Mouse (Mus musculus): ENCODE measurements around the gene Nanos1.

Gene Nanos1

DNA sequence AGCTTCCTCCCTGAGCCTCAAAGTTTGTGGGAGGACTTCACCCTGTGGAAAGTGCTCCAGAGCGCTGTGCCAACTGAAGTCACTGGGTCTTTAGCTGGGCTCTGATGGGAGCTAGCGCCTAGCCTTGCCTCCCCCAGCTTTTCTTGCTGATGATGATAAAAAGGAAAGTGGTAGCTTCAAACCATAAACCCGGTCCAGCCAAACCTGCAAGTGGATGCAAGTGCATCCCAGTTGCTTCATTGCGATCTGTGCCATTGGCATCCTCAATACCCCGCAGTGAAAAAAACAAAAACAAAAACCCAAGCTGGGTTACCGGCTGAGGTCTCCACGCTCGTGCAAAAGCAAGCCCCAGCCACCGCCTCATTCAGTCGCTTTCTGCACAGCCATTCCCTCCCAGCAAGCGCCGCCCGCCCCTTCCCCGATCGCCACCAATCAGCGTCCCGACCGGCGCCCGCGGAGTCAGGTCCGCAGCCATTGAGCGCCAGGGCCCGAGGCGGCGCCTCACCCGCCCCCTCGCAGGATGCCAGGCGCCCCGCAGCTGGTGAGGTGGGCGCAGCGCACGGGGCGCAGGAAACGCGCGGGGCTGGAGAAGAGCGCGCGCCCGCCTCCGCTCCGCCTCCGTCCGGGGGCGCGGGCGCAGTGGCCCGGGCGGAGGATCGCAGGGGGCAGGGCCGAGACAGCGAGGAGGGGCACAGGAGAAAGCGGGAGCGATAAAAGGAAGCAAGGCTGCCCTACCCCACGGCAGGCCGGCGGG, at the start of gene Nanos1:
Gene Nanos1 (plus strand): TSS at position 550 of the 754 bp plus-strand sequence.
- ATAC-seq (ENCODE audit: insufficient number of reproducible peaks, low FRiP score, low TSS enrichment) = peak; percentile 94

DNA sequence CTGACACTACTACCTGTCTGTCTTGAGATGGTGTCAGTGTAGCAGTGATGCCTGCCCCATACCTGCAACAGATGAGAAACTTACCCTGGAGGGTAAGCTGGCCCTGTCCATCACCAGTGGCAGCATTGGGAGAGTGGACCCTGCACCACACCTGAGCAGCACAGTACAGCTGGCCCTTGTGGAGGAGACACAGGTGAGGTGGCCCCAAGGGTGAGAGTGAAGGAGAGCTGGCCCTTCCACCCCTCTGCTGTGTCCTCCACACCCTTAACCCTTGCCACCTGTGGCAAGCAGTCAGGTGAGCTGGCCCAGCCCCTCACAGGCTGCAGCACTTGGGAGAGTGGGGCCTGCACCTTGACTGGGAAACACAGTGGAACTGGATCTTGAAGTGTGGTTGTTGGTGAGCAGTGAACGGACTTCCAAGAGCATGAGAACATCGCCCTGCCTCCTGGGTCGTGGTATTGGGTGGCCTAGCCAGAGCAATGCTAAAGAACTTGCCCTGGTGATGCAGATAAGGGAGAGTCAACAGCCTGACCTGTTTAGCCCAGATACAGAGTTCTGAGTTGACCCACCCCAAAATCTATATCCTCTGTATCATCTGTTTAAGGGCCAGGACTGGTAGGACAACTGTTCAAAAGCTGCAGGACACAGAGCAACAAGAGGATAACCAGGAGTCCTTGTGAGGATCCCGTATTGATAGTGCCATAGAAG, 46.4 kb upstream of the Nanos1 start:
- ATAC-seq (ENCODE audit: insufficient number of reproducible peaks, low FRiP score, low TSS enrichment) = no peak

DNA sequence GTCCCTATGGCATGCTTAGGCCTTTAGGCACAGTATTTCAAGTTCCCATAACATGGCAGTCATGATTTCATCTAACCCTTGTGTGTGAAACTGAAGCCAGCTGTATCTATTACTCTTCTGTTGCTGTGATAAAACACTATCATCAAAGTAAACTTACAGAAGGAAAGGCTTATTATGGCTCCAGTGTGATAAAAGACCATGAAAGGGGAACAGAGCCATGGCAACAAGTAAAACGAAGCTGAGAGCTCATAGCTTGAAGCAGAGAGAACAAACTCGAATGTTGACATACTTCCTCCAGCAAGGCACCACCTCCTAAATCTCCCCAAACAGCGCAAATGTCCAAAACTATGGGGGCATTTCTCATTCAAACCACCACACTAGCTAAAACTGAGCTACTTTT, 45.6 kb upstream of the Nanos1 start:
- no peak for ATAC-seq (ENCODE audit: insufficient number of reproducible peaks, low FRiP score, low TSS enrichment)

DNA sequence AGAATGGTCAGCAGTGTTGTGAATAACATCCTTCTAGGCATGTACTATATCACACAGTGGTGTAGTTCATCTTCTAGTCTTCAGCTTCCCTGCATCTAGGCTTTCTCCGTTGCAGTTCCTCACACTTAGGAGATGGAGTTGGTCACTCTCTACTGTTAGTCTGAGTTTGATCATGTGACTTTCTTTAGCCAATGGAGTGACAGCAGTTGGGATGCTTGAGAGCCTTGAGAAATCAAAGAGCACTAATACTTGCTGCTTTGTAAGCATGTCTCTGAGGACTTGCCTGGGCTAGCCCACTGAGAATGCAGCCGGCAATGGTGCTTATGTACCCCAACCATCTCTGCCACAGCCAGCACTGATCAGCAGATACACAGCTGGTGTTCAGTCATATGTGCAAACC, 43.2 kb upstream of the Nanos1 start:
- no peak for ATAC-seq (ENCODE audit: insufficient number of reproducible peaks, low FRiP score, low TSS enrichment)

DNA sequence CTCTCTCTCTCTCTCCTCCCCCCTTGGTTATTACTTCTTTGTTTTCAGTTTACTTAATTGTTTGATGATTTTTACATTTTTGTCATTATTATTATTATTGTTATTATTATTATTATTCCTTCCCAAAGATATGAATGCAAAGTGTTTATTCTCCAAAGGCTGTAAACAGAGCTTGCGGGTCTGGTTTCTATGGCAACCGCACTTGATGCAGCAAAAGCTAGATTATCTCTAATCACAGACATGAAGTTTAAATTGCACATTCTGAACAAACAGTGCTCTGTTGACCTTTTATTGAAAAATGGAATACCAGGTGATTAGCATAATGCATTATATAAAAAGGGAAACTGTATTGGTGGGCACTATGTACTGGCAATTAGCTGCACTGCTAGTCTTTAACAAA, 39.4 kb upstream of the Nanos1 start:
- ATAC-seq (ENCODE audit: insufficient number of reproducible peaks, low FRiP score, low TSS enrichment) = no peak

DNA sequence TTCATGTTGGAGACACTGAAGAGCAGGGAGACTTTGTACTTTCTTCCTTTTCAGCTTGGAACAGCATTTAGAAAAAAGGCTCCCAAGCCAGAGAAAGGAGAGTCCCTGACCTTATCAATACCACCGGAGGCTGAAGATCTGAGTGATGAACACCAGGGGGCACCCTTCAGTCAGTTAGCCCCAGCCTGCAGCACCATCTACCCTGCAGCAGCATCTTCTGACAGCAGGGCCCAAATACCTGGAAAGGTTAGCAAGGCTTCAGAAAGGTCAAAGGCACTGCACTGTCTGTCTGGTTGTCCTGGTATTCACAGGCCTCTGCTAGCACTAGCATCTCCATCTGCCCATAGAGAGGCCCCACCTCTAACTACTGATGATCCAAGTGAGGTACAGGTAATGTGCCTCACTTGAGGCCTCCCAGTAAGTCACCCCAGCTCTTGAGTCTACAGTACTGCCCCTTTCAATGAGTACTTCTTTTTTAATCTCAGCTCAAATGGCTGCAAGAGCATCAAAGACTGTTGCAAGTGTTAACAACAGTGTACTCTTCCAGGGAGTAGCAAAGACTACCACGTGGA, 25.4 kb upstream of the Nanos1 start:
- ATAC-seq (ENCODE audit: insufficient number of reproducible peaks, low FRiP score, low TSS enrichment) = peak; percentile 66

DNA sequence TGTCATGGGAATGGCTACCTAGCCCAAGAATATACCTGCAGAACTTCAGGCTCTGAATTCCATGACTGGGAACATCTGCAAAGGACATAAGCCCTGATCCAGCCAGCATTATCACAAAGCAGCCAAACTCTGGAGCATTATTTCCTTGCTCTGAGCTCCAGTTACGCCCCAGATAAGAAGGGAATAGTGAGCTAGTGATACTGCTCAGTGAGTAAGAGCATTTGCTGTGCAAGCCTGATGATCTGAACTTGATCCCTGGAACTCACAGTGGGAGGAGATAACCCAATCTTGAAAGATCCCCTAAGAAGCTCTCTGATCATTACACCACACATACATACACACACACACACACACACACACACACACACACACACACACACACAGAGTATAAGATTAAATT, 24.5 kb upstream of the Nanos1 start:
- ATAC-seq (ENCODE audit: insufficient number of reproducible peaks, low FRiP score, low TSS enrichment) = no peak

DNA sequence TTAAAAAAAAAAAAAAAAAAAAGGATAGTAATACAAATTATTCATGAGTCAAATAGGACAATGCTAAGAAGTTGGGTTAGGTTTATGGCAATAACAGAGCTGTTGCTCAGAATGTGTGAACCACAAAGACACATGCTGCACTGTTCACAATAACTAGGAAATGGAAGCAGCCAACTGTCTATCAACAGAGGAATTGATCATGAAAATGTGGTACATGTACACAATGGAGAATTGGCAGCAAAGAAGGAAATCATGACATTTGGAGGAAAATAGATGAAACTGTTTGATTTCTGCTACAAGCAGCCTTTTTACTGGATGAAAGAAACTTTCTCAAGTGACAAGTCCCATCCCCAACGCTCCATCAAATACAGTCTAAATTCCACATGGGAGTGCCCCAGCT, 23.8 kb upstream of the Nanos1 start:
- no peak for ATAC-seq (ENCODE audit: insufficient number of reproducible peaks, low FRiP score, low TSS enrichment)

DNA sequence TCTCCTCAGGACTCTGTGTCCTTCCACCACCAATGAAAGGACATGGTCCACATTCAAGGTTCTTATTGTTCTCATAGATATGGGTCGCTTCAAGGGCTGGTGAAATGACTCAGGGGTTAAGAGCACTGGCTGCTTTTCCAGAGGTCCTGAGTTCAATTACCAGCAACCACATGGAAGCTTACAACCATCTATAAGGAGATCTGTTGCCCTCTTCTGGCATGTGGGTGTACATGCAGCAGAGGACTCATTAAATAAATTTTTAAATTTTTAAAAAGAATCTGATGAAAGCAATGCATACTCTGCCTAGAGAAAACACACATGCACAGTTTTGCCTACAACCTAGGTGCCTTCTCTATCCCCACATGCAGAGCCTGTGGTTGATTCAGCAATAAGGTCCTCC, 15.2 kb upstream of the Nanos1 start:
- ATAC-seq (ENCODE audit: insufficient number of reproducible peaks, low FRiP score, low TSS enrichment) = no peak

DNA sequence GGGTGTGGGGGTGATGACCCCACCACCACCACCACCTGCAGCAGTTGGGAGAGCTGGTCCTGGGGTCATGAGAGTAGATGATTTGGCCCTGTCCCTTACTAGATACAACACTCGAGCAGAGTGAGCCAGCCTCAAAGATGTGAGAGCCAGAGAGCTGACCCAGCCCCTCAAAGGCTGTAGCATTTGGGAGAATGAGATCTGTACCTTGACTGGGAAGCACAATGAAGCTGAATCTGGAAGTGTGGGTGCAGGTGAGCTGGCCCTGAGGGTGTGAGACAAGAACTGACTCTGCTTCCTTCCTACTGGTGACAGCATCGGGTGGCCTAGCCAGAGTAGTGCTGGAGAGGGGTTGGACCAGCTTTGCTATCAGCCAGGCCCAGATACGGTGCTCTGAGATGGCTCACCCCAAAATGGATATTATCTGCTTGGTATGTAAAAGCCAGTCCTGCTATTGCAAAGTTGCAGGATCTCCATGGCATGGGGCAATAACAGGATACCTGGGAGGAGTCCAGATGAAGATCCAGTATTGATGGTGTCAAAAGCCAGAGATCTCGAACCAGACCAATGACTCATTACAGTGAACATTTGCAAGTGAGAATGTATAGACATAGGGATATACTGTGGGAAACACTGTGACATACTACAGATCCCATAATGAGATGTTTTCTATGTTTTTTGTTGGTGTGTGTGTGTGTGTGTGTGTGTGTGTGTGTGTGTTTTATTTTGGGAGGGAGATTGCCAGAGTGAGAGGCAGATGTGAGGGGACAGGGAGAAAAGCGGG, 11.8 kb upstream of the Nanos1 start:
- no peak for ATAC-seq (ENCODE audit: insufficient number of reproducible peaks, low FRiP score, low TSS enrichment)

DNA sequence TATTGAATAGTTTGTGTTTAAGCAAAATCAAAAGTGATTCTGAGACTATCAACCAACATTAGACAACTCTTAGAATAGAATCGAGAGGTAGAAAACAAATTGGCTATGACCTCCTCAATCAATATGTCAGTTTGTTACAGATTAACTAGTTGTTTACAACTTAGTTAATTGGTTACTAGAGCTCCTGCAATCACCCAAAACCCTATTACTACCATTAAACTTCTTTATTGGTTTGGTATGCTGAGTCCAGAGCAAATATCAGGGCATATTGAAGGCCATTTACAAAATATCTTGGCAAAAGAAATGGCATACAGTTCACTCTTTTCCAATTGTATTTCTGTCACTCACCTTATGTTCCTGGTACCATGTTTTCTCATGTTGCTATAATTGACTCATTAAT, 8.0 kb upstream of the Nanos1 start:
- ATAC-seq (ENCODE audit: insufficient number of reproducible peaks, low FRiP score, low TSS enrichment) = no peak

DNA sequence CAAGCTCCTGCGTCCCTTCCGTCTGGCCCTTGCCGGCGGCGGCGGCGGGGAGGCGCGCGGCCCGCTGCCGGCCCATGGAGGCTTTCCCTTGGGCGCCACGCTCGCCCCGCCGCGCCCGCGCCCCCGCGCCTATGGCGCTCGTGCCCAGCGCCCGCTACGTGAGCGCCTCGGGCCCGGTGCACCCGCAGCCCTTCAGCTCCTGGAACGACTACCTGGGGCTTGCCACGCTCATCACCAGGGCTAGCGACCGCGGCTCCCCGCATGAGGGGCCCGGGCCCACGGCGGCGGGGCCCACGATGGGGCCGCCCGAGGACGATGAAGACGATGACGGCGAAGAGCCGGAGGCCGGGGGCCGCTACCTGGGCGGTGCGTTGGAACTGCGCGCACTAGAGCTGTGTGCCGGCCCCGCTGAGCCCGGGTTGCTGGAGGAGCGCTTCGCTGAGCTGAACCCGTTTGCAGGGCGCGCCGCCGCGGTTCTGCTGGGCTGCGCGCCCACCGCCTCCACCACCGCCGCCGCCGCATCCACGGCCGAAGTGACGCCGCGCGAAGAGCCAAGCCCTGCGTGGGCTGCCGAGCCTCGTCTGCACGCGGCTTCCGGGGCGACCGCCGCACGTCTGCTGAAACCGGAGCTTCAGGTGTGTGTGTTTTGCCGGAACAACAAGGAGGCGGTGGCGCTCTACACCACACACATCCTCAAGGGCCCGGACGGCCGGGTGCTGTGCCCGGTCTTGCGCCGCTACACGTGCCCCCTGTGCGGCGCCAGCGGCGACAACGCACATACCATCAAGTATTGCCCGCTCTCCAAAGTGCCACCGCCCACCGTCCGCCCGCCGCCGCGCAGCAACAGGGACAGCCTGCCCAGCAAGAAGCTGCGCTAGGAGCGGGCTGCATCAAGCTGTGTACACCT, 658 bp downstream of the Nanos1 start:
- peak; percentile 57 for ATAC-seq (ENCODE audit: insufficient number of reproducible peaks, low FRiP score, low TSS enrichment)

DNA sequence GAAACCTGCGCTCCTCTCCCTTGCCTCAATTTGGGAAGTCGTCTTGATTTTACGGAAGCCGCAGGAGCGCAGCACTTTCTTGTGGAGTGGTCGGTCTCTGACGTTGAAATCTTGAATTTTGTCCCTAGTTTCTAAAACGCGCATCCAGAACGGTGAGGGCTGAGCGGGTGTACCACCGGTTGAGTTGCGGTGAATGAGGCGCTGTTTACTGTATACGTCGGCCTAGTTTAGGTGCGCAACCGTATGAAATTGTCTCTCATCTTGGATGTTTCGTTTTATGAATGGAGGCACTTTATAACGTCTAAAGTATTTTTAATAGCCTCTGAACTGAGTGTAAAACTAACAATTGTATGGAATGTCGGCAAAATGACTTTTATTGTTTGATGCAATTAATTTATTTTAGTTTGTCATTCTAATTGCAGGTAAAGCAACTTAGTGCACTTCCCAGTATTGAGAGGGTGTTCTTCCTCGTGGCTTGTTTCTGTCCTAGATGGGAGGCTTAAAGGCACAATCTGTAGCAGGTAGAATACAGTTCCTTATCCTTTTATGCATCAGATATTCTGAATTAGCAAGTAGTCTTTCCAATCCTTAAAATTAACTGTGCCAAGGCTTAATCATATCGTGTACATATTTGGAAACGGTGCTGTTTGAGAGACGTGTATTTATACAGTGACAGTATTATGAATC, 1.5 kb downstream of the Nanos1 start:
- ATAC-seq (ENCODE audit: insufficient number of reproducible peaks, low FRiP score, low TSS enrichment) = no peak

DNA sequence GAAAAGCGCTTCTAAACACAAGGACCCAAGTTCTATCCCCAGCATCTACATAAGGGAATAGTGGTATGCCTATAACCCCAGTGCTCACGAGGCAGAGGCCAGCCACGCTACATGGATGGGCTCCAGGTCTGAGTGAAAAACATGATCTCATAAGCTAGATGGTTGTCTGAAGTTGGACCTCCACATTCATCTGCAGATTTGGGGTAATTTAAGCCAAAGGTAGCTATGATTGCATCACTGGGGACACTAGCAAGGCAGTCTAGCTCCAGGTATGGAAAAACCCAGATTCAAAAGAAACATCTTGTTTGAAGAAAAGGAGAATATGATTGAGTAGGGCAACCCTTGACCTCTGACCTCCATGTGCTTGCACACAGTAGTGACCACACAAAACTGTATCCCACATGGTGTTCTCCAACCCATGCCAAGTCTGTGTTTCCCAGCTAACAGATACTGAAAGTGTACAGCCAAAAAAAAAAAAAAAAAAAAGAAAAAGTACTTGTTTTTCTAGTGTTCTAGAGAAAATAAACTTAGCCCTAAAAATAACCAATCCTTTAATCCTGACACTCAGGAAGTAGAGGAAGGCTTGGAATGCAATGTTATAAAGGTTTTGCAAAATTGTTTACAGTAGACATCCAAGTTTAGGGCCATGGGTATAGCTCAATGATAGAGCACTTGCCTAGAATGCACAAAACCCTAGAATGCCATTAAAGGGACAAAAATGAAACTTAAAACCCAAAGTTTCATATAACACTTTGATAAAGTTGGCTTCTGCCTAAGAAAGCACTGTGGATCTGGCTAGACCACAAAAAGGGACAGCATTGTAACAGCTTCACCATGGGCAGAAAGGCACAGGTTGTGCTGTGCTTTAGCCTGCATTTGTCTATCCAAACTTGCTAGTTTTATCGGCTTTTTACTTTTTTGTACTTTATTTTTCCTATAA, 3.4 kb downstream of the Nanos1 start:
- ATAC-seq (ENCODE audit: insufficient number of reproducible peaks, low FRiP score, low TSS enrichment) = no peak

DNA sequence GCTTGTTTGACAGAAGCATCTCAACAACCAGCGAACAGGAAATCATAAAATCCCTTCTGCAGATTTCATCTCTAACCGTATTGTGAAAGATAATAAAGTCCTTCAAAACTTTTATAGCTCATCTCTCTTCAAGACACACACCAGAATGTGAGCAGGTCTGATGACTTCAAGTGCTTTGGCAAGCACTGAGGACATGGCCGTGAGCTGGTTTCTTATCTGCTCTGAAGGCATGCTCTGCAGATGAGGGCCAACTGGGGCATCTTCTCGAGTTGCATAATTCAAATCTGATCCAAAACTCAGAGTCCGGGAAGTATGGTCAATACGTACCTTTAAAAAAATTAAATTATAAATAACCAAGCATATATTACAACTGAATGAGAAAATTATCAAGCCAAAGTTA, 17.6 kb downstream of the Nanos1 start:
- no peak for ATAC-seq (ENCODE audit: insufficient number of reproducible peaks, low FRiP score, low TSS enrichment)

DNA sequence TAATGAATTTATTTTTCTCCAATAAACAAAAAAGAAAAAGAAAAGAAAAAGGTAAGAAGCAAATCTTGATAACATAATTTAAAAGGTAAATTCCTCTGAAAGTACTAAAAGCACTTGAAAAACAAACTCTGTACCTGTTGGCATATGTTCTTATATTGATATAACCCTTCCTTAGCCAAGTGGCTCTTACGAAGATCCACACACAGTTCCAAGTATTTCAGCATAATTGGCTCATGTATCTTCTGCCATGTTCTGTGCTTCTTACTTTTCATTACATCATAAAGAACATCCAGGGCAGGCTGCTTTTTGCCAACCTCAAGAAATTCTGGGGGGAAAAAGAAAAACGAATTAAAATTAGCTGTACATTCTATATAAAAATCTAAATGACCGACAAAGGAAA, 26.2 kb downstream of the Nanos1 start:
- no peak for ATAC-seq (ENCODE audit: insufficient number of reproducible peaks, low FRiP score, low TSS enrichment)

DNA sequence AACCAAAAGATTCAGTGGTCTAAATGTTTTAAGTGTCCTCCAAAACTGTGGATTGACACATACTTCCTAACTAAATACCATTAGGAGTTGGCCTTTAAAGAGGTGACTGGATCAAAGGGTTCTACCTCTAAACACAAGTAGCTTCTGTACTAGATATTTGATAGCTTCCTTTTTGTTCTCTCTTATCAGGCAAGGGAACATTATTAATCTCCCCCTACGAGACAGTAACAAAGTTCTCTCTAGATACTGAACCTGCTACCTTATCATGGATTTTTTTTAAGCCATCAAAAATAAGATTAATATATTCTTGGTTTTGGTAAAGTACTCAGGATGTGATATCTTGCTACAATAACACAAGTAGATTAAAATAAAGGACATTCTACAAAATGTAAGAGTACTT, 28.9 kb downstream of the Nanos1 start:
- ATAC-seq (ENCODE audit: insufficient number of reproducible peaks, low FRiP score, low TSS enrichment) = no peak

DNA sequence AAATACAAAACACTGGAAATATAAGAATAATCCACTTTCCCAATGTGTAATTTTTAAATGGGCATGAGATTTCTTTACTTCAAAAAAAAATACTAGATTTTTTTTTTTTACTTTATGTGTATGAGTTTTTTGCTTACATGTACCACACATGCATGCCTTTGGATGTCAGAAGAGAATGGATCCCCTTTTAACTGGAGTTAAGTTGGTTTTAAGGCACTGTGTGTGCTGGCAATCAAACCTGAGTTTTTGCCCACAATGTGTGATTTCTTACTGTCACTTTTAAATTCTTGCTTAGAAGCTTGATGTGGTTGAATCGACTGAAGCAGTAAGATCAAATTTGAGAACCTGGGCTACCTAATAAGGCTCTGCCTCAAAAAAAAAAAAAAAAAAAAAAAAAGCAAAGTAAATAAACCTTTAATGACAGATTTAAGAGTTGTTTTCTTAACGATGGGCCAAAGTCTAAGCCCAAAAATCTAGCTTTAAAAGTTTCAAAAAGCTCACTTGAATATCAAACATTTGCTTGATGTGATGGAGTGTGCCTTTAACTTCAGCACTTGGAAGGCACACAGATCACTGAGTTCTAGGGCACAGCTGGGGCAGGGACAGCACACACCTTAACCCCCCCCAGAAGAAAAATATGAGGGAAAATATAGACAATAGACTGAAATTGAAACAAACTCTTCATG, 31.8 kb downstream of the Nanos1 start:
- no peak for ATAC-seq (ENCODE audit: insufficient number of reproducible peaks, low FRiP score, low TSS enrichment)

All from cerebellum, adult (tissue).